Mouse (Mus musculus): ENCODE measurements around the gene Atr. TPM values are rescaled to one million over a fixed set of nuclear protein-coding genes. Genes with fewer than 3 reads are reported as not detected.
A peak's percentile ranks its signal among the peaks of the same experiment; 100 is the strongest.

The Atr gene
- polyA plus RNA-seq (2016; fragmentation: Nextera tagmentation; extraction: Ambion mirVana) = 23.8 and 25.3 TPM in 2 replicates

DNA sequence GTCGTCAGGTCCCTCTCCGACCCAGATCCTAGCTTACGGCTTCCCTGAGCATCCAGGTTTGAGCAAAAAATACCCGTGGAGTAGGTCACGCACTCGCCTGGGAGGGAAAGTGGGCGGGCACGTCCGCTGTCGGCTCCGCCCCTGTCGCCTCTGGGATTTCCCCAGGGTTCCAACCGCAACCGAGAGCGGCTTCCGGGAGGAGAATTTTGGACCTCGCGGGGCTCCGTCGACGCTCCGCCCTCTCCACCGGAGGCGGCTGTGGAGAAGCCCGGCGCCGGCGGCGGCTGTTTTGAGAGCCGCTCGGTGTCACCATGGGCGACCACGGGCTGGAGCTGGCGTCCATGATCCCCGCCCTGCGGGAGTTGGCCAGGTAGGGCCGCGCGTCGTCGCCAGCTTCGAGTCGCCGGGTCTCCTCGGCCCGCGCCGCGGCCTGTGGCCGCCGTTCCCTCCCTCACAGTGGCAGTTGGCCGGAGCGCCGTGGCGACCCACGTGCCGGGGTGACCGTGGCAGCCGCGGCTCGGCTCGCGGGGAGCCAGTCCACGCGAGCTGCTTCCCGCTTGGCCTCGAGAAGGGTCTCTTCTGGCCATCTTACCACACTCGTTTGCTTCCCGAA, at the start of gene Atr:
TSS of gene Atr (plus strand) at position 184 of the 613 bp plus-strand sequence.
- peak within 1 kb of the TSS; percentile 64 for H3K27ac ChIP-seq (replicated peaks)
- H3K9me3 ChIP-seq = no peaks in the 10 kb centered on the region
- under 1% methylated on average over 68 of the region's 69 CpGs for WGBS
- H3K4me3 ChIP-seq = peak within 1 kb of the TSS; percentile 78
- H3K4me1 ChIP-seq = peaks cover 6% of the 10 kb centered on the region; the same call in 1 of the 2 replicates
- peak within 1 kb of the TSS; percentile 82 for H3K4me2 ChIP-seq (replicated peaks)
- ATAC-seq (ENCODE audit: low FRiP score, low read depth) = peak; percentile 91
- H3K9ac ChIP-seq (replicated peaks) = peak within 1 kb of the TSS; percentile 74
- H3K36me3 ChIP-seq = peaks cover 3% of the 10 kb centered on the region; the same call in 1 of the 2 replicates
- H3K27me3 ChIP-seq = no peaks in the 10 kb centered on the region

GRCm38 (mm10) chr9:95809596-95809995, 47.8 kb upstream of the Atr start:
- Histone ChIP-seq H3K4me1 (0 out of 2 replicates have a peak, but pooled peaks cover 4% of the 10 kb centered on the region), H3K27me3 (no peaks in the 10 kb centered on the region), H3K9ac (replicated peaks) (no peak overlapping the region), H3K36me3 (no peaks in the 10 kb centered on the region), H3K4me3 (no peak overlapping the region), H3K9me3 (0 out of 2 replicates have a peak, but pooled peaks cover 3% of the 10 kb centered on the region), H3K4me2 (replicated peaks) (no peak overlapping the region), H3K27ac (replicated peaks) (no peak overlapping the region)
- no peak for ATAC-seq (ENCODE audit: low FRiP score, low read depth)
- 80% methylated on average over 4 of the region's 4 CpGs for WGBS

- H3K4me1 ChIP-seq = 0 out of 2 replicates have a peak, but pooled peaks cover 4% of the 10 kb centered on the region
- H3K4me2 ChIP-seq (replicated peaks) = no peak overlapping the region
- WGBS = 100% methylated on average over 4 of the region's 4 CpGs
- no peak overlapping the region for H3K27ac ChIP-seq (replicated peaks)
- no peak for ATAC-seq (ENCODE audit: low FRiP score, low read depth)
- H3K4me3 ChIP-seq = no peak overlapping the region
- no peaks in the 10 kb centered on the region for H3K27me3 ChIP-seq
- 0 out of 2 replicates have a peak, but pooled peaks cover 3% of the 10 kb centered on the region for H3K9me3 ChIP-seq
- H3K36me3 ChIP-seq = no peaks in the 10 kb centered on the region
- no peak overlapping the region for H3K9ac ChIP-seq (replicated peaks)
These were observed 45.6 kb upstream of the Atr start for GRCm38 (mm10) chr9:95811817-95812216.

- Histone ChIP-seq H3K9me3 (0 out of 2 replicates have a peak, but pooled peaks cover 3% of the 10 kb centered on the region), H3K27me3 (no peaks in the 10 kb centered on the region), H3K36me3 (no peaks in the 10 kb centered on the region), H3K4me1 (0 out of 2 replicates have a peak, but pooled peaks cover 4% of the 10 kb centered on the region), H3K4me2 (replicated peaks) (peak overlapping the region; percentile 12; the same call in 1 of the 2 replicates), H3K4me3 (no peak overlapping the region), H3K27ac (replicated peaks) (peak overlapping the region; percentile 75), H3K9ac (replicated peaks) (no peak overlapping the region)
- peak; percentile 90 for ATAC-seq (ENCODE audit: low FRiP score, low read depth)
- 33% methylated on average over 20 of the region's 20 CpGs for WGBS
These were observed 43.5 kb upstream of the Atr start for GRCm38 (mm10) chr9:95813721-95814531.

- Histone ChIP-seq H3K9me3 (0 out of 2 replicates have a peak, but pooled peaks cover 3% of the 10 kb centered on the region), H3K27me3 (no peaks in the 10 kb centered on the region), H3K4me3 (no peak overlapping the region), H3K36me3 (no peaks in the 10 kb centered on the region), H3K4me2 (replicated peaks) (no peak overlapping the region), H3K27ac (replicated peaks) (no peak overlapping the region), H3K4me1 (0 out of 2 replicates have a peak, but pooled peaks cover 4% of the 10 kb centered on the region), H3K9ac (replicated peaks) (no peak overlapping the region)
- no peak for ATAC-seq (ENCODE audit: low FRiP score, low read depth)
- WGBS = 81% methylated on average over 11 of the region's 11 CpGs
These were observed 42.3 kb upstream of the Atr start for GRCm38 (mm10) chr9:95815015-95815673.

DNA sequence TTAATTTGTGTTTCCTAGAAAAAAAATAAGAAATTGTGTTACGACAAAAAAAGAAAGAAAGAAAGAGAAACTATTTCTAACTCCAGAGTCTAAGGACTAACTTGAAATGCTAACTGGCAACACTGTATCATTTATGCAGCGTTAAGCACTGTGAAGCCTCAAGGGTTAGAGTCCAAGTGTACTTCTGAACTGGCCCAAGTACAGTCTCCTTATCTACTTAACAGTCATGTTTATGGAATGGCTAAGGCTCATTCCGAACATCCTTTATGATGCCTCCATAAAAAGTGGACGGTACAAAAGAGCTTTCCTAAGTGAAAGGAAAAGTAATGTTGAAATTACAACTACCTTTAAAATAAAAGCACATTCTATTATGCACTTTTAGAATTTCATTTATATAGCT, 41.7 kb upstream of the Atr start:
- no peaks in the 10 kb centered on the region for H3K27me3 ChIP-seq
- no peak for ATAC-seq (ENCODE audit: low FRiP score, low read depth)
- 91% methylated on average over 4 of the region's 4 CpGs for WGBS

GRCm38 (mm10) chr9:95822531-95822930, 34.9 kb upstream of the Atr start:
- no peaks in the 10 kb centered on the region for H3K27me3 ChIP-seq
- H3K9ac ChIP-seq (replicated peaks) = no peak overlapping the region
- H3K27ac ChIP-seq (replicated peaks) = no peak overlapping the region
- 83% methylated on average over 7 of the region's 7 CpGs for WGBS
- no peaks in the 10 kb centered on the region for H3K36me3 ChIP-seq
- H3K4me2 ChIP-seq (replicated peaks) = no peak overlapping the region
- no peak overlapping the region for H3K4me3 ChIP-seq
- no peaks in the 10 kb centered on the region for H3K4me1 ChIP-seq
- no peaks in the 10 kb centered on the region for H3K9me3 ChIP-seq
- ATAC-seq (ENCODE audit: low FRiP score, low read depth) = no peak

More for the DNA sequence above, 41.7 kb upstream of the Atr start:
- 0 out of 2 replicates have a peak, but pooled peaks cover 4% of the 10 kb centered on the region for H3K4me1 ChIP-seq
- no peaks in the 10 kb centered on the region for H3K36me3 ChIP-seq
- no peak overlapping the region for H3K27ac ChIP-seq (replicated peaks)
- no peak overlapping the region for H3K4me3 ChIP-seq
- H3K4me2 ChIP-seq (replicated peaks) = no peak overlapping the region
- no peak overlapping the region for H3K9ac ChIP-seq (replicated peaks)
- H3K9me3 ChIP-seq = 0 out of 2 replicates have a peak, but pooled peaks cover 3% of the 10 kb centered on the region

GRCm38 (mm10) chr9:95827565-95827964, 29.8 kb upstream of the Atr start:
- Histone ChIP-seq H3K27me3 (no peaks in the 10 kb centered on the region), H3K4me2 (replicated peaks) (no peak overlapping the region), H3K9ac (replicated peaks) (no peak overlapping the region), H3K27ac (replicated peaks) (no peak overlapping the region), H3K36me3 (no peaks in the 10 kb centered on the region), H3K4me1 (no peaks in the 10 kb centered on the region), H3K4me3 (no peak overlapping the region), H3K9me3 (no peaks in the 10 kb centered on the region)
- WGBS = 96% methylated on average over 5 of the region's 5 CpGs
- no peak for ATAC-seq (ENCODE audit: low FRiP score, low read depth)

- Histone ChIP-seq H3K36me3 (no peaks in the 10 kb centered on the region), H3K9me3 (no peaks in the 10 kb centered on the region), H3K4me2 (replicated peaks) (no peak overlapping the region), H3K4me3 (no peak overlapping the region), H3K9ac (replicated peaks) (no peak overlapping the region), H3K27me3 (no peaks in the 10 kb centered on the region), H3K4me1 (no peaks in the 10 kb centered on the region), H3K27ac (replicated peaks) (no peak overlapping the region)
- WGBS = 92% methylated on average over 3 of the region's 3 CpGs
- no peak for ATAC-seq (ENCODE audit: low FRiP score, low read depth)
These were observed 24.6 kb upstream of the Atr start for GRCm38 (mm10) chr9:95832758-95833157.

DNA sequence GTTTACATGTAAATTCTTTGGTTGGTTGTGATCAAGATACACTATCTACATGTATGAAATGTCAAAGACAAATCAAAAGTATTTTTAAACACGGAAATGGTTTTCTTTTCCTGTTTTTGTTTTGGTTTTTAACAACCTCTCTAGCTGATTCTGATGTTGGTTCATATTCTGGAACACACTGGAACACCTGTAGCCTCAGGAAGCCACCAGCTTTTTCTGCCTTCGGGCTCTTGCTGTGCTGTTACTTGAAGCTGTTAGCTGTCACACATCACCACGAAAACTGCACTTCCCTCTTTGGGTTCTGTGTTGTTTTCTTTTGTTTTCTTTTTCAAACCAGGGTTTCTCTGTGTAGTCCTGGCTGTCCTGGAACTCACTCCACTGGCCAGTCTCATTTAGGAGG, 22.6 kb upstream of the Atr start:
- H3K27me3 ChIP-seq = no peaks in the 10 kb centered on the region
- ATAC-seq (ENCODE audit: low FRiP score, low read depth) = no peak
- H3K9ac ChIP-seq (replicated peaks) = no peak overlapping the region
- H3K36me3 ChIP-seq = no peaks in the 10 kb centered on the region
- no peaks in the 10 kb centered on the region for H3K4me1 ChIP-seq
- H3K4me2 ChIP-seq (replicated peaks) = no peak overlapping the region
- H3K9me3 ChIP-seq = no peaks in the 10 kb centered on the region
- no peak overlapping the region for H3K27ac ChIP-seq (replicated peaks)
- 78% methylated on average over 3 of the region's 3 CpGs for WGBS
- no peak overlapping the region for H3K4me3 ChIP-seq

- no peak overlapping the region for H3K9ac ChIP-seq (replicated peaks)
- 94% methylated on average over 10 of the region's 10 CpGs for WGBS
- no peaks in the 10 kb centered on the region for H3K27me3 ChIP-seq
- H3K4me2 ChIP-seq (replicated peaks) = no peak overlapping the region
- H3K27ac ChIP-seq (replicated peaks) = no peak overlapping the region
- ATAC-seq (ENCODE audit: low FRiP score, low read depth) = no peak
- H3K4me3 ChIP-seq = no peak overlapping the region
- H3K36me3 ChIP-seq = no peaks in the 10 kb centered on the region
- no peaks in the 10 kb centered on the region for H3K4me1 ChIP-seq
- H3K9me3 ChIP-seq = no peaks in the 10 kb centered on the region
These were observed 21.7 kb upstream of the Atr start for GRCm38 (mm10) chr9:95835741-95836140.

- no peaks in the 10 kb centered on the region for H3K4me1 ChIP-seq
- no peak overlapping the region for H3K4me2 ChIP-seq (replicated peaks)
- H3K9ac ChIP-seq (replicated peaks) = no peak overlapping the region
- no peak overlapping the region for H3K4me3 ChIP-seq
- H3K9me3 ChIP-seq = no peaks in the 10 kb centered on the region
- no peak for ATAC-seq (ENCODE audit: low FRiP score, low read depth)
- 94% methylated on average over 3 of the region's 3 CpGs for WGBS
- H3K27ac ChIP-seq (replicated peaks) = no peak overlapping the region
- peaks cover 15% of the 10 kb centered on the region for H3K27me3 ChIP-seq
- no peaks in the 10 kb centered on the region for H3K36me3 ChIP-seq
These were observed 18.0 kb upstream of the Atr start for GRCm38 (mm10) chr9:95839424-95839823.

Measured in midbrain, embryonic 12.5 days (tissue).